Mouse (Mus musculus): Measurements from ENCODE around the gene Il34. TPM values are rescaled to one million over a fixed set of nuclear protein-coding genes. Genes with fewer than 3 reads are reported as not detected.

Il34 gene
- 12.7 and 20.0 TPM in 2 replicates for polyA plus RNA-seq (2012; rRNA removed)

- no peak for DNase-seq (ENCODE audit: low read depth, low spot score)
These were observed at the start of gene Il34 for GRCm38 (mm10) chr8:110805669-110806068. Gene Il34, minus strand, starts transcription at chr8:110805924.

GRCm38 (mm10) chr8:110851186-110851585, 45.5 kb upstream of the Il34 start:
- 92% methylated on average over 10 of the region's 10 CpGs for WGBS
- no peak for DNase-seq (ENCODE audit: low read depth, low spot score)

More at GRCm38 (mm10) chr8:110805669-110806068, at the start of gene Il34:
- 12% methylated on average over 12 of the region's 12 CpGs for WGBS

GRCm38 (mm10) chr8:110847645-110848495, 42.1 kb upstream of the Il34 start:
- no peak for DNase-seq (ENCODE audit: low read depth, low spot score)
- 34% methylated on average over 14 of the region's 14 CpGs for WGBS

- no peak for DNase-seq (ENCODE audit: low read depth, low spot score)
- WGBS: under 1% methylated on average over 13 of the region's 13 CpGs
These were observed 41.4 kb upstream of the Il34 start for GRCm38 (mm10) chr8:110847171-110847549.

GRCm38 (mm10) chr8:110846405-110847170, 40.9 kb upstream of the Il34 start, which contains the start of the genes Cog4 and Sf3b3:
Gene Cog4, plus strand, starts transcription at chr8:110846600.
Gene Sf3b3, minus strand, starts transcription at chr8:110846787.
- WGBS: under 1% methylated on average over 53 of the region's 53 CpGs
- peak; percentile 67 for DNase-seq (ENCODE audit: low read depth, low spot score)

- no peak for DNase-seq (ENCODE audit: low read depth, low spot score)
- 1% methylated on average over 17 of the region's 17 CpGs for WGBS
These were observed 40.2 kb upstream of the Il34 start for GRCm38 (mm10) chr8:110845821-110846404.

GRCm38 (mm10) chr8:110844941-110845340, 39.2 kb upstream of the Il34 start:
- 58% methylated on average over 3 of the region's 3 CpGs for WGBS
- DNase-seq (ENCODE audit: low read depth, low spot score): no peak

- no peak for DNase-seq (ENCODE audit: low read depth, low spot score)
- 53% methylated on average over 5 of the region's 5 CpGs for WGBS
These were observed 37.5 kb upstream of the Il34 start for GRCm38 (mm10) chr8:110843207-110843606.

- DNase-seq (ENCODE audit: low read depth, low spot score): no peak
These were observed 36.4 kb upstream of the Il34 start for GRCm38 (mm10) chr8:110842012-110842574.

GRCm38 (mm10) chr8:110831956-110832355, 26.2 kb upstream of the Il34 start:
- WGBS: 60% methylated on average over 3 of the region's 3 CpGs

More at GRCm38 (mm10) chr8:110842012-110842574, 36.4 kb upstream of the Il34 start:
- WGBS: 69% methylated on average over 3 of the region's 3 CpGs

GRCm38 (mm10) chr8:110828511-110828910, 22.8 kb upstream of the Il34 start:
- DNase-seq (ENCODE audit: low read depth, low spot score): no peak
- WGBS: 72% methylated on average over 3 of the region's 3 CpGs

More at GRCm38 (mm10) chr8:110831956-110832355, 26.2 kb upstream of the Il34 start:
- DNase-seq (ENCODE audit: low read depth, low spot score): no peak

- no peak for DNase-seq (ENCODE audit: low read depth, low spot score)
- WGBS: 65% methylated on average over 1 of the region's 1 CpGs
These were observed 19.1 kb upstream of the Il34 start for GRCm38 (mm10) chr8:110824861-110825260.

- no peak for DNase-seq (ENCODE audit: low read depth, low spot score)
- WGBS: 76% methylated on average over 3 of the region's 3 CpGs
These were observed 16.2 kb upstream of the Il34 start for GRCm38 (mm10) chr8:110821960-110822359.

- 55% methylated on average over 2 of the region's 2 CpGs for WGBS
- DNase-seq (ENCODE audit: low read depth, low spot score): no peak
These were observed 14.5 kb upstream of the Il34 start for GRCm38 (mm10) chr8:110820257-110820656.

GRCm38 (mm10) chr8:110818593-110818992, 12.9 kb upstream of the Il34 start:
- no peak for DNase-seq (ENCODE audit: low read depth, low spot score)
- 73% methylated on average over 3 of the region's 3 CpGs for WGBS

GRCm38 (mm10) chr8:110816990-110817389, 11.3 kb upstream of the Il34 start:
- no peak for DNase-seq (ENCODE audit: low read depth, low spot score)
- WGBS: 74% methylated on average over 1 of the region's 1 CpGs

- WGBS: 65% methylated on average over 3 of the region's 3 CpGs
- DNase-seq (ENCODE audit: low read depth, low spot score): no peak
These were observed 9.6 kb upstream of the Il34 start for GRCm38 (mm10) chr8:110815308-110815707.

GRCm38 (mm10) chr8:110813081-110813812, 7.5 kb upstream of the Il34 start:
- 82% methylated on average over 7 of the region's 7 CpGs for WGBS
- DNase-seq (ENCODE audit: low read depth, low spot score): no peak
